In the genomic region with DNA sequence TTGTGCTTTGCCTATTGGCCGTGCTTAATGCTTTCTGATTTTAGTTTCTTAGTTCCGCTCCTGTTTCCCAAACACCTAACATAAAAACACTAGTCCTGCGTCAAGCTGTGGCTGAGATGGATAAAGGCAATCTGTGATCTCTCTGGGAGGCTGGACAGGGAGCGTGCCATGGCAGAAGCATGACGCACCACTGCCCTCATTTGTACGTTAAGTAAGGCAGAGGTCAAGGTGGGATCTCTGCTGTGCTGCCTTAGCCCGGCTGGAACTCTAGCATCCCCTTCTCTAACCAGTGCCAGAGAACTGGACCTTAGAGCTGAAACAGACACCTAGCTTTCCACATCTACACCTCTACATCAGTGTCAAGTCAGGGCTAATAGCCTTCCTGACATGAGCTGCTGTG, we compare ENCODE assay signal across 33 mouse cellular contexts. TPM values are rescaled to one million over a fixed set of nuclear protein-coding genes. Genes with fewer than 3 reads are reported as not detected.
"Had no signal": no experiment of that assay in that cellular context is flagged by ENCODE, and none has a peak within 500 bp of the region (broad histone marks: within the 10 kb centered on the region; RNA-seq: fewer than 3 reads in every experiment).

No protein-coding gene starts in this region.

- H3K27ac ChIP-seq: embryonic facial prominence, embryonic 10.5 days; embryonic facial prominence, embryonic 12.5 days; embryonic facial prominence, embryonic 13.5 days; embryonic facial prominence, embryonic 15.5 days; forebrain, embryonic 10.5 days; forebrain, embryonic 12.5 days; forebrain, embryonic 13.5 days; forebrain, embryonic 15.5 days; gastrocnemius, adult 2 months; heart, adult 2 months had no signal

- H3K4me3 ChIP-seq: embryonic facial prominence, embryonic 10.5 days; embryonic facial prominence, embryonic 12.5 days; embryonic facial prominence, embryonic 13.5 days; embryonic facial prominence, embryonic 15.5 days; erythroblast, embryonic 14.5 days; forebrain, embryonic 10.5 days; forebrain, embryonic 12.5 days; forebrain, embryonic 13.5 days; forebrain, embryonic 15.5 days; gastrocnemius, adult 2 months; heart, adult 2 months had no signal

- DNase-seq: cerebellum, adult 8-10 months; cerebellum, adult 9-10 months; cerebellum, adult 9-11 months; cerebellum, postnatal 10 days; cerebellum, postnatal 14 days; cerebellum, postnatal 25 days; cerebellum, postnatal 36 days; embryo, embryonic 11 days; forebrain, postnatal 0 days; gastrocnemius, adult 2 months; gastrocnemius, postnatal 10 days; gastrocnemius, postnatal 14 days; gastrocnemius, postnatal 25 days; gastrocnemius, postnatal 36 days; heart, adult 18-20 months; heart, adult 2 months had no signal

- H3K4me2 ChIP-seq: embryonic facial prominence, embryonic 12.5 days; embryonic facial prominence, embryonic 13.5 days; embryonic facial prominence, embryonic 15.5 days; forebrain, embryonic 12.5 days; forebrain, embryonic 13.5 days; forebrain, embryonic 15.5 days had no signal

- H3K9ac ChIP-seq: embryonic facial prominence, embryonic 12.5 days; embryonic facial prominence, embryonic 13.5 days; embryonic facial prominence, embryonic 15.5 days; forebrain, embryonic 12.5 days; forebrain, embryonic 13.5 days; forebrain, embryonic 15.5 days; forebrain, postnatal 0 days had no signal

- H3K27me3 ChIP-seq: embryonic facial prominence, embryonic 12.5 days; embryonic facial prominence, embryonic 13.5 days; embryonic facial prominence, embryonic 15.5 days; forebrain, embryonic 12.5 days; forebrain, embryonic 13.5 days; forebrain, embryonic 15.5 days had no signal

- H3K36me3 ChIP-seq: embryonic facial prominence, embryonic 13.5 days had no signal

- H3K9me3 ChIP-seq: embryonic facial prominence, embryonic 10.5 days; embryonic facial prominence, embryonic 12.5 days; embryonic facial prominence, embryonic 13.5 days; embryonic facial prominence, embryonic 15.5 days; forebrain, embryonic 10.5 days; forebrain, embryonic 12.5 days; forebrain, embryonic 13.5 days; forebrain, embryonic 15.5 days had no signal

- H3K4me1 ChIP-seq: embryonic facial prominence, embryonic 12.5 days had no signal

- ATAC-seq: forebrain, embryonic 13.5 days; forebrain, embryonic 14.5 days; forebrain, embryonic 15.5 days; forebrain, embryonic 16.5 days; forebrain, postnatal 0 days had no signal

RNA-seq across cellular contexts. Expression of gene Spx, which starts 31.6 kb away (rescaled TPM):
- total RNA-seq: common myeloid progenitor, adult 5-6 weeks; gastrocnemius, adult 18-20 months; gastrocnemius, adult 2 months; gastrocnemius, adult 8-10 months; gastrocnemius, postnatal 10 days; gastrocnemius, postnatal 36 days; granulocyte monocyte progenitor cell, adult 5-6 weeks; heart, adult 18-20 months; heart, adult 2 months; heart, adult 8-10 months had no signal
- polyA plus RNA-seq: erythroblast, embryonic 14.5 days had no signal

RNA-seq across cellular contexts. Expression of gene Slco1a5, which starts 58.8 kb away (rescaled TPM):
- total RNA-seq: common myeloid progenitor, adult 5-6 weeks; gastrocnemius, adult 18-20 months; gastrocnemius, adult 2 months; gastrocnemius, adult 8-10 months; gastrocnemius, postnatal 10 days; gastrocnemius, postnatal 14 days; gastrocnemius, postnatal 25 days; gastrocnemius, postnatal 36 days; gastrocnemius, postnatal 4 days; granulocyte monocyte progenitor cell, adult 5-6 weeks; heart, adult 18-20 months; heart, adult 2 months; heart, adult 8-10 months had no signal
- polyA plus RNA-seq: embryonic facial prominence, embryonic 12.5 days; embryonic facial prominence, embryonic 13.5 days; erythroblast, embryonic 14.5 days had no signal
